21 mouse cellular contexts compared by ENCODE assay signal in genomic region chr6:54248354-54249252, GRCm38 (mm10).
DNase-seq lines count a peak whose midpoint lies in the region; ATAC-seq and TF ChIP-seq lines count a peak whose summit lies in the region.
"Had no signal": no experiment of that assay in that cellular context is flagged by ENCODE, and none has a peak within 500 bp of the region (broad histone marks: within the 10 kb centered on the region; RNA-seq: fewer than 3 reads in every experiment).

No protein-coding gene starts in this region.

- no peak overlapping the region for H3ac ChIP-seq in myocyte (ENCODE audit: control insufficient read depth, insufficient read length)

- no peak overlapping the region for H3K4me3 ChIP-seq in kidney, embryonic 16.5 days (ENCODE audit: low read length)
- H3K4me3 ChIP-seq in embryonic facial prominence, embryonic 10.5 days = no peak overlapping the region
- no peak overlapping the region for H3K4me3 ChIP-seq in limb, embryonic 10.5 days
- H3K4me3 ChIP-seq in myocyte = no peak overlapping the region
- H3K4me3 ChIP-seq: erythroblast, embryonic 14.5 days; hindbrain, embryonic 15.5 days; left cerebral cortex, adult 2 months; megakaryocyte, embryonic 14.5 days had no signal

- H3K27ac ChIP-seq in kidney, embryonic 16.5 days (ENCODE audit: low read length) = peak overlapping the region; percentile 35; the same call in 1 of the 2 replicates
- H3K27ac ChIP-seq in embryonic facial prominence, embryonic 10.5 days (replicated peaks) = peak overlapping the region; percentile 24; the same call in 1 of the 2 replicates
- peak overlapping the region; percentile 61; the same call in 1 of the 2 replicates for H3K27ac ChIP-seq in limb, embryonic 10.5 days
- H3K27ac ChIP-seq: hindbrain, embryonic 15.5 days had no signal

- WGBS in kidney, embryonic 16.5 days = 49% methylated on average over 8 of the region's 8 CpGs
- WGBS in embryonic facial prominence, embryonic 10.5 days = 57% methylated on average over 8 of the region's 8 CpGs
- WGBS in limb, embryonic 10.5 days = 57% methylated on average over 8 of the region's 8 CpGs

- no peak overlapping the region for H3K4me2 ChIP-seq in kidney, embryonic 16.5 days (replicated peaks; ENCODE audit: low read depth, low read length)
- H3K4me2 ChIP-seq in myocyte (ENCODE audit: low read depth) = peak overlapping the region; percentile 90
- H3K4me2 ChIP-seq: hindbrain, embryonic 15.5 days; liver, embryonic 11.5 days; lung, embryonic 14.5 days had no signal

- no peaks in the 10 kb centered on the region for H3K36me3 ChIP-seq in kidney, embryonic 16.5 days (ENCODE audit: insufficient read depth, low read length)
- no peaks in the 10 kb centered on the region for H3K36me3 ChIP-seq in embryonic facial prominence, embryonic 10.5 days (replicated peaks)
- no peaks in the 10 kb centered on the region for H3K36me3 ChIP-seq in limb, embryonic 10.5 days
- no peaks in the 10 kb centered on the region for H3K36me3 ChIP-seq in myocyte (ENCODE audit: control insufficient read depth, insufficient read depth)
- H3K36me3 ChIP-seq: hindbrain, embryonic 15.5 days had no signal

- H3K27me3 ChIP-seq in kidney, embryonic 16.5 days (ENCODE audit: insufficient read depth, low read length) = no peaks in the 10 kb centered on the region
- no peaks in the 10 kb centered on the region for H3K27me3 ChIP-seq in embryonic facial prominence, embryonic 10.5 days (replicated peaks; ENCODE audit: low read depth, poor library complexity, severe bottlenecking)
- no peaks in the 10 kb centered on the region for H3K27me3 ChIP-seq in limb, embryonic 10.5 days (ENCODE audit: low read depth, poor library complexity, severe bottlenecking)
- no peaks in the 10 kb centered on the region for H3K27me3 ChIP-seq in myocyte (ENCODE audit: control insufficient read depth, insufficient read depth, insufficient read length)
- H3K27me3 ChIP-seq: hindbrain, embryonic 15.5 days; megakaryocyte, embryonic 14.5 days had no signal

- no peaks in the 10 kb centered on the region for H3K9me3 ChIP-seq in kidney, embryonic 16.5 days (ENCODE audit: low read length)
- no peaks in the 10 kb centered on the region for H3K9me3 ChIP-seq in embryonic facial prominence, embryonic 10.5 days
- no peaks in the 10 kb centered on the region for H3K9me3 ChIP-seq in limb, embryonic 10.5 days (replicated peaks)
- H3K9me3 ChIP-seq: hindbrain, embryonic 15.5 days; megakaryocyte, embryonic 14.5 days had no signal

- DNase-seq in kidney, adult 18-20 months = no peak
- DNase-seq in embryonic facial prominence, embryonic 10.5 days (ENCODE audit: low spot score) = peak; percentile 49
- DNase-seq in limb, embryonic 10.5 days (ENCODE audit: low spot score) = no peak
- no peak for DNase-seq in cerebellum, adult 9-11 months
- no peak for DNase-seq in urinary bladder, postnatal 14 days (ENCODE audit: low spot score)
- no peak for DNase-seq in heart, postnatal 4 days
- DNase-seq: adrenal gland, postnatal 10 days; cerebellum, postnatal 25 days; heart, adult 11 months; kidney, adult 8-10 months; lung, embryonic 14.5 days; retina, postnatal 1 day; thymus, adult 2 months had no signal

- TF ChIP-seq POLR2A in myocyte (IDR thresholded peaks at IDR 0.05; ENCODE audit: insufficient read length, low read depth) = no peak

- ATAC-seq in kidney, embryonic 16.5 days (ENCODE audit: low FRiP score, low TSS enrichment) = 0 out of 2 replicates have a peak, but pooled peaks have one; percentile 58
- ATAC-seq: CD4-positive, CD25-positive, alpha-beta regulatory T cell, adult 4 months had no signal

- H3K9ac ChIP-seq in kidney, embryonic 16.5 days (replicated peaks; ENCODE audit: low read length) = no peak overlapping the region
- H3K9ac ChIP-seq: hindbrain, embryonic 15.5 days; lung, embryonic 14.5 days had no signal

- H3K79me2 ChIP-seq in myocyte (ENCODE audit: control insufficient read depth, insufficient read depth) = no peaks in the 10 kb centered on the region

- peaks cover 27% of the 10 kb centered on the region for H3K4me1 ChIP-seq in kidney, embryonic 16.5 days (ENCODE audit: insufficient read depth, low read length)
- H3K4me1 ChIP-seq in embryonic facial prominence, embryonic 10.5 days = peaks cover 56% of the 10 kb centered on the region
- H3K4me1 ChIP-seq in limb, embryonic 10.5 days = peaks cover 53% of the 10 kb centered on the region
- H3K4me1 ChIP-seq: hindbrain, embryonic 15.5 days had no signal

TF ChIP-seq in myocyte, 11 proteins besides CTCF, POLR2A, EP300 and RAD21:
- TF ChIP-seq MYOD1 (IDR thresholded peaks at IDR 0.05; ENCODE audit: control insufficient read depth in 1 of 3, insufficient read length in 2 of 3, low read depth in 2 of 3) (peak in 2 of 3 experiments; percentile 24 to 47), E2F4 (IDR thresholded peaks at IDR 0.05; ENCODE audit: insufficient read depth) (no peak), SRF (IDR thresholded peaks at IDR 0.05; ENCODE audit: control insufficient read depth, insufficient read length, low read depth) (no peak), TCF12 (IDR thresholded peaks at IDR 0.05; ENCODE audit: insufficient read depth, poor library complexity, severe bottlenecking) (peak; percentile 21), REST (IDR thresholded peaks at IDR 0.05; ENCODE audit: insufficient read depth, insufficient read length) (no peak), CEBPB (IDR thresholded peaks at IDR 0.05; ENCODE audit: insufficient read depth, poor library complexity, severe bottlenecking) (no peak), TCF3 (IDR thresholded peaks at IDR 0.05; ENCODE audit: insufficient read length, low read depth) (no peak), MAX (IDR thresholded peaks at IDR 0.05; ENCODE audit: low read depth) (no peak)
TF ChIP-seq in myocyte: peak in this region for 2.
